Comparison of ENCODE assay signal across 40 mouse cellular contexts in genomic region chr17:34386656-34387055, GRCm38 (mm10). TPM values are rescaled to one million over a fixed set of nuclear protein-coding genes. Genes with fewer than 3 reads are reported as not detected.
"Had no signal": no experiment of that assay in that cellular context is flagged by ENCODE, and none has a peak within 500 bp of the region (broad histone marks: within the 10 kb centered on the region; RNA-seq: fewer than 3 reads in every experiment).

No protein-coding gene starts in this region.

- H3K27ac ChIP-seq: heart, adult 2 months; hindbrain, embryonic 10.5 days; hindbrain, embryonic 12.5 days; hindbrain, embryonic 14.5 days; intestine, embryonic 15.5 days; left cerebral cortex, adult 2 months; limb, embryonic 13.5 days; limb, embryonic 15.5 days; liver, embryonic 12.5 days; liver, embryonic 14.5 days had no signal

- H3K4me1 ChIP-seq: heart, embryonic 12.5 days; hindbrain, embryonic 12.5 days; intestine, embryonic 15.5 days; limb, embryonic 13.5 days; limb, embryonic 15.5 days; liver, embryonic 12.5 days had no signal

- H3K27me3 ChIP-seq: intestine, embryonic 15.5 days had no signal

- H3K9me3 ChIP-seq: heart, embryonic 12.5 days; hindbrain, embryonic 10.5 days; hindbrain, embryonic 12.5 days; intestine, embryonic 15.5 days; limb, embryonic 13.5 days; limb, embryonic 15.5 days; liver, embryonic 12.5 days had no signal

- H3K9ac ChIP-seq: heart, embryonic 12.5 days; hindbrain, embryonic 12.5 days; hindbrain, embryonic 14.5 days; intestine, embryonic 15.5 days; limb, embryonic 13.5 days; limb, embryonic 15.5 days; liver, embryonic 12.5 days; liver, embryonic 14.5 days had no signal

- H3K4me2 ChIP-seq: heart, embryonic 12.5 days; hindbrain, embryonic 12.5 days; hindbrain, embryonic 14.5 days; intestine, embryonic 15.5 days; limb, embryonic 13.5 days; limb, embryonic 15.5 days; liver, embryonic 12.5 days had no signal

- ATAC-seq: hindbrain, embryonic 16.5 days; inflammation-experienced regulatory T-cells, adult 6 months; intestine, embryonic 15.5 days; intestine, postnatal 0 days; liver, embryonic 12.5 days had no signal

- H3K36me3 ChIP-seq: heart, embryonic 12.5 days; hindbrain, embryonic 10.5 days; hindbrain, embryonic 12.5 days; intestine, embryonic 15.5 days; limb, embryonic 13.5 days; limb, embryonic 15.5 days; liver, embryonic 12.5 days had no signal

- H3K4me3 ChIP-seq: heart, adult 2 months; heart, embryonic 12.5 days; hindbrain, embryonic 10.5 days; hindbrain, embryonic 12.5 days; intestine, embryonic 15.5 days; left cerebral cortex, adult 2 months; limb, embryonic 13.5 days; limb, embryonic 15.5 days; liver, embryonic 12.5 days had no signal

- DNase-seq: gastrocnemius, postnatal 14 days; gastrocnemius, postnatal 36 days; heart, adult 2 months; heart, postnatal 10 days; heart, postnatal 4 days; kidney, adult 18-20 months; kidney, adult 8-10 months; kidney, postnatal 10 days; kidney, postnatal 36 days; layer of hippocampus, adult 9-11 months; layer of hippocampus, postnatal 36 days; left cerebral cortex, postnatal 4 days had no signal

RNA-seq across cellular contexts. Expression of gene Btnl1, which starts 9.7 kb away (rescaled TPM):
- total RNA-seq: gastrocnemius, adult 18-20 months; gastrocnemius, adult 8-10 months; gastrocnemius, postnatal 14 days; gastrocnemius, postnatal 36 days; heart, adult 2 months; heart, postnatal 10 days; heart, postnatal 25 days; heart, postnatal 4 days; layer of hippocampus, adult 18-20 months; layer of hippocampus, adult 8-10 months; layer of hippocampus, postnatal 14 days; layer of hippocampus, postnatal 36 days; left cerebral cortex, adult 2 months; left cerebral cortex, postnatal 10 days; left cerebral cortex, postnatal 25 days; left cerebral cortex, postnatal 4 days; liver, adult 2 months had no signal
- polyA plus RNA-seq: frontal cortex, adult 2 months; heart, adult 2 months; heart, embryonic 12.5 days; heart, embryonic 14.5 days; hindbrain, embryonic 10.5 days; hindbrain, embryonic 12.5 days; hindbrain, embryonic 14.5 days; hindbrain, embryonic 16.5 days; inflammation-experienced regulatory T-cells, adult 6 months; kidney, embryonic 14.5 days; kidney, embryonic 16.5 days; limb, embryonic 11.5 days; limb, embryonic 13.5 days; limb, embryonic 15.5 days; liver, adult 2 months; liver, embryonic 12.5 days; liver, embryonic 14.5 days had no signal

RNA-seq across cellular contexts. Expression of gene BC051142, which starts 12.0 kb away (rescaled TPM):
- total RNA-seq: gastrocnemius, adult 18-20 months; gastrocnemius, adult 8-10 months; gastrocnemius, postnatal 36 days; heart, adult 2 months; heart, postnatal 10 days; heart, postnatal 4 days; liver, adult 2 months had no signal
- polyA plus RNA-seq: heart, embryonic 12.5 days; heart, embryonic 14.5 days; heart, embryonic 16.5 days had no signal

RNA-seq across cellular contexts. Expression of gene Btnl2, which starts 32.0 kb away (rescaled TPM):
- polyA plus RNA-seq: frontal cortex, adult 2 months; heart, embryonic 14.5 days; hindbrain, embryonic 10.5 days; hindbrain, embryonic 12.5 days; hindbrain, embryonic 14.5 days; hindbrain, embryonic 16.5 days; inflammation-experienced regulatory T-cells, adult 6 months; kidney, embryonic 16.5 days; limb, embryonic 11.5 days; liver, adult 2 months had no signal
